Mouse (Mus musculus): Measurements from ENCODE around the gene Pcnp.

GRCm38 (mm10) chr16:56008862-56009261, 20.7 kb downstream of the Pcnp start:
- TF ChIP-seq GATA1 (IDR thresholded peaks at IDR 0.05; ENCODE audit: low read length) (no peak), TAL1 (IDR thresholded peaks at IDR 0.05; ENCODE audit: low read length) (no peak)
